Mouse (Mus musculus): ENCODE data around the gene Fam173b. TPM values are rescaled to one million over a fixed set of nuclear protein-coding genes. Genes with fewer than 3 reads are reported as not detected.

The Fam173b gene
- total and polyA plus RNA-seq, 2 experiments from 2014 or later, result 13.4 to 15.1 TPM

DNA sequence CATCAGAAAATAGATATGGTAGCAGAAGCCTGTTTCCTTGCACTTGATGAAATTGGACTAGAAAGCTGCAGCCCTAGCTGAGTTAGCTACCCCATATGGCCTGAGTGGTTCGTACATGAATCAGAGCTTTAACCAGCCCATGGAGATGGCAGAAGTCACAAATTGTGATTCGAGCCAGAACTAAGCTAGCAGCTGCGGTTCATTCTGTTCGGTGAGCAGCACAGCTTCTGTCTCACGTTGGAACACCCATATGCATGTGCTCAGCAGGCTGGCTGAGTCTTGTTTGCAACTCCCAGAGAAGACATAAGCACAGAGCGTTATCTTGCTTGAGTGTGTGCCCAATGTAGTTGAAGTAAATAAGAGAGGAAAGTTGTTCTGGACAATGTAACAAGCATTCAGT is 32.9 kb downstream of the Fam173b start:
- no peak overlapping the region for H3K4me2 ChIP-seq (ENCODE audit: low read depth, low read length)
- no peaks in the 10 kb centered on the region for H3K36me3 ChIP-seq (replicated peaks; ENCODE audit: control insufficient read depth, insufficient read depth, low read length)
- ATAC-seq (ENCODE audit: insufficient read depth, low read depth), result no peak
- H3K9me3 ChIP-seq (replicated peaks; ENCODE audit: control insufficient read depth, low read length), result no peaks in the 10 kb centered on the region
- H3K27ac ChIP-seq (ENCODE audit: low read depth), result no peak overlapping the region
- H3K9ac ChIP-seq (replicated peaks; ENCODE audit: low read depth, low read length), result no peak overlapping the region
- WGBS, result 79% methylated on average over 6 of the region's 6 CpGs
- no peak overlapping the region for H3K4me3 ChIP-seq (ENCODE audit: low read depth, low read length)
- no peak for DNase-seq (ENCODE audit: low spot score)
- TF ChIP-seq EP300 (IDR thresholded peaks at IDR 0.05; ENCODE audit: low read depth), result no peak
- no peak for TF ChIP-seq CTCF (IDR thresholded peaks at IDR 0.05; ENCODE audit: low read depth)
- H3K27me3 ChIP-seq (ENCODE audit: control insufficient read depth, insufficient read depth, low read length), result no peaks in the 10 kb centered on the region
- H3K4me1 ChIP-seq (ENCODE audit: control insufficient read depth, insufficient read depth), result no peaks in the 10 kb centered on the region

GRCm38 (mm10) chr15:31636091-31636595 is 34.5 kb downstream of the Fam173b start:
- TF ChIP-seq CTCF (IDR thresholded peaks at IDR 0.05; ENCODE audit: low read depth) (no peak), EP300 (IDR thresholded peaks at IDR 0.05; ENCODE audit: low read depth) (no peak)
- Histone ChIP-seq H3K9ac (replicated peaks; ENCODE audit: low read depth, low read length) (no peak overlapping the region), H3K36me3 (replicated peaks; ENCODE audit: control insufficient read depth, insufficient read depth, low read length) (no peaks in the 10 kb centered on the region), H3K4me3 (ENCODE audit: low read depth, low read length) (no peak overlapping the region), H3K4me1 (ENCODE audit: control insufficient read depth, insufficient read depth) (no peaks in the 10 kb centered on the region), H3K27ac (ENCODE audit: low read depth) (no peak overlapping the region), H3K4me2 (ENCODE audit: low read depth, low read length) (no peak overlapping the region), H3K27me3 (ENCODE audit: control insufficient read depth, insufficient read depth, low read length) (no peaks in the 10 kb centered on the region), H3K9me3 (replicated peaks; ENCODE audit: control insufficient read depth, low read length) (no peaks in the 10 kb centered on the region)
- WGBS, result 69% methylated on average over 9 of the region's 9 CpGs
- ATAC-seq (ENCODE audit: insufficient read depth, low read depth) (no peak), DNase-seq (ENCODE audit: low spot score) (no peak)

DNA sequence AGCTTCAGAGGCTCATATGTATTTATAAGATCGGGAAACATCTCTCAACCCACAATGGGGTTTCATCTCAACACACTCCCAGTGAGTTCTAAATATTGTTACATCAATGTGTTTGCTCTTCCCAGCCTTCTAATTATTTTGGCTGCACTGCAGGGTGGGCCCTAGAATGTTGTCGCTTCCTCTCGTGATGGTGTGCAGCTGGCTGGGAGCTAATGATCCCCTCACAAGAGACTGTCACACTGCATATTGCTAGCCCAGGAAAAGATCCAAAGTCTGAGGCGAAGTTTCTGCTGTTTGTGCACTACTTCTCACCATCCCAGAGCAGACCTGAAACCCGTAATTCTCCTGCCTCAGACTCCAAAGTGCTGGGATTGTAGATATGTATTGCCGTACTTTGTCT is 45.6 kb downstream of the Fam173b start:
- Histone ChIP-seq H3K9ac (replicated peaks; ENCODE audit: low read depth, low read length) (no peak overlapping the region), H3K36me3 (replicated peaks; ENCODE audit: control insufficient read depth, insufficient read depth, low read length) (no peaks in the 10 kb centered on the region), H3K4me2 (ENCODE audit: low read depth, low read length) (no peak overlapping the region), H3K4me1 (ENCODE audit: control insufficient read depth, insufficient read depth) (no peaks in the 10 kb centered on the region), H3K4me3 (ENCODE audit: low read depth, low read length) (no peak overlapping the region), H3K27ac (ENCODE audit: low read depth) (no peak overlapping the region), H3K27me3 (ENCODE audit: control insufficient read depth, insufficient read depth, low read length) (no peaks in the 10 kb centered on the region), H3K9me3 (replicated peaks; ENCODE audit: control insufficient read depth, low read length) (no peaks in the 10 kb centered on the region)
- no peak for DNase-seq (ENCODE audit: low spot score)
- 66% methylated on average over 6 of the region's 6 CpGs for WGBS
- no peak for ATAC-seq (ENCODE audit: insufficient read depth, low read depth)
- TF ChIP-seq CTCF (IDR thresholded peaks at IDR 0.05; ENCODE audit: low read depth) (no peak), EP300 (IDR thresholded peaks at IDR 0.05; ENCODE audit: low read depth) (no peak)

DNA sequence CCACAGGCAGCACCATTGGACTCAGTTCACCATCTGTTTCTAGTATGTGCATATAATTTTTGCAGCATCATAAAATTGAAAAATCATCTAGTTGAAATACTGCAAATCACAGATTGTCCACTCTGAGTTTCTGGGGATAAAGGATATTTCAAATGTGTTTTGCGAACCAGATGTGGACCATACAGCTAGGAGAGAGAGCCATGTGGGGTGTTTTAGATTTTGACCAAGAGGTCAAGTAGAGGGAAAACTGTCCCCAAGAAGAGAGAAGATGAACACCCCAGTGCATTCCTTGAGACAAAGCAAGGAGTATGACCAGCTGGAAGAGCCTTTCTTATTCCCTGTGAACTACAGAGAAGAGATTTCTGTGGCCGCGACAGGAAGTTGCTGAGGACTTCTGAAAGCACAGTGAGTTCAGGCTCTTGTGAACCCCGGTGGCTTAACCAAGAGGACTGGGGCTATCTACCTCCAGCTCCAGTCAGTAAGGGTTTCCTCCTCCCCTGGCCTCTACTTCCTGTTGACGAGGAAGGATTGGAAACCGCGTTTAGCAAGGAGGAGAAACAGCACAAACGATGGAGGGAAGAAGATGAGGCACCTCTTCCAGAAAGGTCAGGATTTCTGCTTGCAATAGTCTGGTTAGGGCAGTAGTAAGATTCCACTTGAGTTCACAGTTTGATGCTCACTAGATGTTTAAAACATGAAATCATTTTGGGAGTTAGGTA is 46.4 kb downstream of the Fam173b start:
- H3K9ac ChIP-seq (replicated peaks; ENCODE audit: low read depth, low read length), result no peak overlapping the region
- WGBS, result 62% methylated on average over 8 of the region's 8 CpGs

DNA sequence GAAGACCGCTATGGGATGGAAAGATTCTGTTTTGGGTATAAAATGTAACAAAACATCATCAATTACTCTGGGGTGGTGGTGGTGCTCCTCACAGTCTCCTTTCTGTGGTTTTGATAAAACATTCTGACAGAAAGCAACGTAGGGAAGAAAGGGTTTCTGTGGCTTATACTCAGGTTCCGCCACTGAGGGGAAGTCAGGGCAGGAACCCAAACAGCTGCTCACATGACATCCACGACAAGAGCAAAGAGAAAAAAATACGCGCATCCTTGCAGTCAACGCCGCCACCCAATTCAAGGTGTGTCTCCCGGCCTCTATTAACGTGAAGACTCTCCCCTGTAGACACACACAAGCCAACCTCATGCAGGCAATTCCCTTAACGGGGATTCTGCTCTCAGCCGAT is 48.0 kb downstream of the Fam173b start:
- WGBS, result 88% methylated on average over 12 of the region's 12 CpGs
- no peak overlapping the region for H3K4me3 ChIP-seq (ENCODE audit: low read depth, low read length)
- H3K27ac ChIP-seq (ENCODE audit: low read depth), result no peak overlapping the region
- H3K36me3 ChIP-seq (replicated peaks; ENCODE audit: control insufficient read depth, insufficient read depth, low read length), result no peaks in the 10 kb centered on the region
- no peaks in the 10 kb centered on the region for H3K4me1 ChIP-seq (ENCODE audit: control insufficient read depth, insufficient read depth)
- H3K4me2 ChIP-seq (ENCODE audit: low read depth, low read length), result no peak overlapping the region
- H3K9ac ChIP-seq (replicated peaks; ENCODE audit: low read depth, low read length), result no peak overlapping the region
- DNase-seq (ENCODE audit: low spot score) (no peak), ATAC-seq (ENCODE audit: insufficient read depth, low read depth) (no peak)
- TF ChIP-seq CTCF (IDR thresholded peaks at IDR 0.05; ENCODE audit: low read depth) (no peak), EP300 (IDR thresholded peaks at IDR 0.05; ENCODE audit: low read depth) (no peak)
- H3K27me3 ChIP-seq (ENCODE audit: control insufficient read depth, insufficient read depth, low read length), result no peaks in the 10 kb centered on the region
- no peaks in the 10 kb centered on the region for H3K9me3 ChIP-seq (replicated peaks; ENCODE audit: control insufficient read depth, low read length)

More for the DNA sequence above, 46.4 kb downstream of the Fam173b start:
- no peak overlapping the region for H3K4me3 ChIP-seq (ENCODE audit: low read depth, low read length)
- H3K36me3 ChIP-seq (replicated peaks; ENCODE audit: control insufficient read depth, insufficient read depth, low read length), result no peaks in the 10 kb centered on the region
- H3K4me2 ChIP-seq (ENCODE audit: low read depth, low read length), result no peak overlapping the region
- ATAC-seq (ENCODE audit: insufficient read depth, low read depth), result no peak
- no peak for DNase-seq (ENCODE audit: low spot score)
- TF ChIP-seq EP300 (IDR thresholded peaks at IDR 0.05; ENCODE audit: low read depth) (no peak), CTCF (IDR thresholded peaks at IDR 0.05; ENCODE audit: low read depth) (no peak)
- no peaks in the 10 kb centered on the region for H3K9me3 ChIP-seq (replicated peaks; ENCODE audit: control insufficient read depth, low read length)
- H3K27me3 ChIP-seq (ENCODE audit: control insufficient read depth, insufficient read depth, low read length), result no peaks in the 10 kb centered on the region
- no peaks in the 10 kb centered on the region for H3K4me1 ChIP-seq (ENCODE audit: control insufficient read depth, insufficient read depth)
- H3K27ac ChIP-seq (ENCODE audit: low read depth), result no peak overlapping the region

- no peak overlapping the region for H3K9ac ChIP-seq (replicated peaks; ENCODE audit: low read depth, low read length)
- ATAC-seq (ENCODE audit: insufficient read depth, low read depth) (no peak), DNase-seq (ENCODE audit: low spot score) (no peak)
- 92% methylated on average over 7 of the region's 7 CpGs for WGBS
- no peak overlapping the region for H3K4me2 ChIP-seq (ENCODE audit: low read depth, low read length)
- no peak overlapping the region for H3K27ac ChIP-seq (ENCODE audit: low read depth)
- TF ChIP-seq EP300 (IDR thresholded peaks at IDR 0.05; ENCODE audit: low read depth) (no peak), CTCF (IDR thresholded peaks at IDR 0.05; ENCODE audit: low read depth) (no peak)
- no peaks in the 10 kb centered on the region for H3K36me3 ChIP-seq (replicated peaks; ENCODE audit: control insufficient read depth, insufficient read depth, low read length)
- no peaks in the 10 kb centered on the region for H3K27me3 ChIP-seq (ENCODE audit: control insufficient read depth, insufficient read depth, low read length)
- H3K4me3 ChIP-seq (ENCODE audit: low read depth, low read length), result no peak overlapping the region
- H3K4me1 ChIP-seq (ENCODE audit: control insufficient read depth, insufficient read depth), result no peaks in the 10 kb centered on the region
- no peaks in the 10 kb centered on the region for H3K9me3 ChIP-seq (replicated peaks; ENCODE audit: control insufficient read depth, low read length)
Measured at GRCm38 (mm10) chr15:31650821-31651220, 49.2 kb downstream of the Fam173b start.
